Mouse (Mus musculus) neural tube, embryonic 14.5 days (tissue): Measurements from ENCODE around the gene Sncb. TPM values are rescaled to one million over a fixed set of nuclear protein-coding genes. Genes with fewer than 3 reads are reported as not detected.

Source experiments
- ATAC-seq: fragments of 200-750 bp; cut with Nextera tagmentation; 2 replicates; pipeline ENCODE4 v1.8.0; 2017; ENCODE audit warnings: low read depth, mild to moderate bottlenecking, moderate TSS enrichment, moderate library complexity
- H3K27ac ChIP-seq: fragments of 300-500 bp; sonication (generic); 2 replicates; pipeline ENCODE4 v1.5.1; 2014; ENCODE audit warnings: low read depth, mild to moderate bottlenecking, control low read depth, low read length, moderate library complexity, mixed read lengths
- H3K27me3 ChIP-seq: fragments of 300-500 bp; sonication (generic); 2 replicates; pipeline ENCODE4 v1.6.1; 2014; ENCODE audit warnings: low read length; ENCODE audit not compliant: control insufficient read depth, insufficient read depth
- H3K36me3 ChIP-seq: fragments of 300-500 bp; sonication (generic); 2 replicates; pipeline ENCODE4 v1.6.1; 2014; ENCODE audit warnings: low read length, mixed read lengths; ENCODE audit not compliant: control insufficient read depth, insufficient read depth
- H3K4me1 ChIP-seq: fragments of 300-500 bp; sonication (generic); 2 replicates; pipeline ENCODE4 v1.6.1; 2014; ENCODE audit warnings: low read length; ENCODE audit not compliant: control insufficient read depth, insufficient read depth
- H3K4me2 ChIP-seq: fragments of 300-500 bp; sonication (generic); 2 replicates; pipeline ENCODE4 v1.6.1; 2014; ENCODE audit warnings: mild to moderate bottlenecking, low read depth, low read length, control low read depth
- H3K4me3 ChIP-seq: fragments of 300-500 bp; sonication (generic); 2 replicates; pipeline ENCODE4 v1.5.1; 2014; ENCODE audit warnings: low read depth, low read length, control low read depth, mixed read lengths
- H3K9ac ChIP-seq: fragments of 300-500 bp; sonication (generic); replicated peaks from 2 replicates; pipeline ENCODE4 v1.6.1; 2014; ENCODE audit warnings: low read depth, mild to moderate bottlenecking, control low read depth, low read length, mixed read lengths
- H3K9me3 ChIP-seq: fragments of 300-500 bp; sonication (generic); 2 replicates; pipeline ENCODE4 v1.6.1; 2016; ENCODE audit warnings: low read length; ENCODE audit not compliant: control insufficient read depth
- WGBS: fragments of 180-500 bp; shearing (Covaris S2); extraction: QIAGEN DNeasy Blood & Tissue Kit; methylation state at CpG from one replicate; pipeline ENCODE4 v1.1.7; 2014; 5-methylcytosine and 5-hydroxymethylcytosine counted together
- polyA plus RNA-seq: library from polyadenylated mRNA; unstranded; fragments of >200 nt; fragmentation: Nextera tagmentation; extraction: Ambion mirVana; gene quantifications from 2 replicates; pipeline ENCODE4 v1.2.1, GENCODE M21; 2014

Gene Sncb
- polyA plus RNA-seq, 1 experiment from 2014 or later: 118 TPM

DNA sequence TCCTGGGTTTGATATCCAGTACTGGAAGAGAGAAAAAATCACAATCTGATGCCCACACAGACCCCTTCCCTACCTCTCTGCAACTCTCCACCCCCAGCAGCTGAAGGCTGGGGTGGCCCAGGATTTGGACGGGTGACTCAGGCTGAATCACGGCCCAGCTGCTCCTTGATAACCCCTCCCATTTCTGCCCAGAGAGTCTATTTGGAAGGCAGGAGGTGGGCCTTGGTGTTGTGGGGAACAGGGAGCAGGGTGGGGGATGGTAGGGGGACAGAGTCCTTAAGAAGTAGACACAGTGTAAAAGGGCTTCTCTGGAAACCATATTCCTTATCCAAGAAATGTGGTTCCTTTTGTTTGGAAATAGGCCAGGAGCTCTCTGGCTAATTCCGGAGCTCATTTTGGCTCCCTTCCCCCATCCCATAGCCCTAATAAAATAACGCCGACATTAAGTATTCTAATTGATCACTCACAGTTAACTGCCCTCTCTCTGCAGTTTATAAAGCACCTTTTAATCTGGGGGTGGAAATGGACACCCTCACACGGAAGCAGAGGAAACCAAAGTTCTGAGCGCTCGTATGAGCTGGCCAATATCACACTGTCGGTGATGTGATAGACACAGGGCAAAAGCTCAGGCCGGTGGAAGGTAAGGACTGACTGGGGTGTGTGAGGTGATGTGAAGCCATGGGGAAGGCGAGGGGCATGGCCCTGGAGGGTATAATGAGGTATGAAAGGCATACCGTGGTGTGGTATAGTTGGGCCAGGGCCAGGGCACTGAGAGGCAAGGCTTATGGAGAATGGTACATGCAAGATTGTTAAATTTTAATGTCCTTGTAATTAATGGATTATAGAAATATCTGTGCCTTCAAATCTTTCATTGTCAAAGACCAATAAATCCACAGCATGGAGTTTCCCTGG, 12.0 kb downstream of the Sncb start:
- Histone ChIP-seq H3K9me3 (no peaks in the 10 kb centered on the region), H3K4me1 (peaks cover 32% of the 10 kb centered on the region), H3K36me3 (no peaks in the 10 kb centered on the region), H3K4me2 (no peak overlapping the region; the same call in 1 of the 2 replicates), H3K27me3 (no peaks in the 10 kb centered on the region), H3K27ac (no peak overlapping the region; the same call in 1 of the 2 replicates), H3K9ac (no peak overlapping the region), H3K4me3 (no peak overlapping the region)
- no peak for ATAC-seq
- WGBS: 26% methylated on average over 12 of the region's 12 CpGs

DNA sequence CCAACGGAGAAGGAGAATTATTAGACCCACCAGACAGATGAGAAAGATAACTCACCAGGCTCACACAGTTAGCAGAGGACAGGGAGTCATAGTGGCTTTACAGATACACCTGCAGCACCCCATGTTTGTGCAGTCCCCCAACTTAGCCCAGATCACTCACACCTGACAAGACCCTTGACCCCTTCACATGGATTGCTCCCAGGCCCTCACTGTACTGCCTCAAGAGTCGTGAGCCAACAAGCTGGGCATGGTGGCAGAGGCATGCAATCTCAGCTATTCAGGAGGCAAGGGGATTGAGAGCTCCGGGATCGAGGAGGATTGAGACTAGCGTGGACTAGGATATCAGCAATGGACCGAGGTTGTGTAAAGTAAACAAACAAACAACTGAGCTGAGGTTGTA, 12.7 kb downstream of the Sncb start:
- no peak overlapping the region for H3K9ac ChIP-seq
- 65% methylated on average over 6 of the region's 6 CpGs for WGBS
- H3K9me3 ChIP-seq: no peaks in the 10 kb centered on the region
- no peak overlapping the region for H3K4me3 ChIP-seq
- H3K27me3 ChIP-seq: no peaks in the 10 kb centered on the region
- no peak overlapping the region for H3K4me2 ChIP-seq
- H3K36me3 ChIP-seq: no peaks in the 10 kb centered on the region
- no peak for ATAC-seq
- no peak overlapping the region for H3K27ac ChIP-seq
- peaks cover 25% of the 10 kb centered on the region for H3K4me1 ChIP-seq

DNA sequence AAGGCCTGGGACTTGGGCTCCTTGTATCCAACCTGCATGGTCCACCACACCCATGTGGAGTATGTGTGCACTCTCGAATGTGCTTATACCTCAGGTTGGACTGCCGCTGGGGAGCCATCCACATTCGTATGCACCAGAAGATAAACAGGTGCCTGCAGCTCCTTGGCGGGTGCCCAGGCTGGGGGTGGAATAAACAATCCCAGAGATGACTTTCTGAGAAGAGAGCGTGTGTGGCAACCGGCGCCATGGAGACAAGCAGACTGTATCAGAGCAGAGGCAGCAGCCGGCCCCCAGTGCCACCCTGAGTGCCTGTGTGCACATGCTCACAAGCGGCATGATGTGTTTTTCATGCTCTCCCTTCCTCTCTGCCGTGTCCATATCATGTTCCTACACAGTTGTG, 13.7 kb downstream of the Sncb start:
- no peak for ATAC-seq
- H3K4me3 ChIP-seq: no peak overlapping the region
- H3K4me2 ChIP-seq: no peak overlapping the region
- no peaks in the 10 kb centered on the region for H3K36me3 ChIP-seq
- H3K9me3 ChIP-seq: no peaks in the 10 kb centered on the region
- H3K27ac ChIP-seq: no peak overlapping the region
- H3K9ac ChIP-seq: no peak overlapping the region
- no peaks in the 10 kb centered on the region for H3K27me3 ChIP-seq
- WGBS: 69% methylated on average over 10 of the region's 10 CpGs
- peaks cover 33% of the 10 kb centered on the region for H3K4me1 ChIP-seq

DNA sequence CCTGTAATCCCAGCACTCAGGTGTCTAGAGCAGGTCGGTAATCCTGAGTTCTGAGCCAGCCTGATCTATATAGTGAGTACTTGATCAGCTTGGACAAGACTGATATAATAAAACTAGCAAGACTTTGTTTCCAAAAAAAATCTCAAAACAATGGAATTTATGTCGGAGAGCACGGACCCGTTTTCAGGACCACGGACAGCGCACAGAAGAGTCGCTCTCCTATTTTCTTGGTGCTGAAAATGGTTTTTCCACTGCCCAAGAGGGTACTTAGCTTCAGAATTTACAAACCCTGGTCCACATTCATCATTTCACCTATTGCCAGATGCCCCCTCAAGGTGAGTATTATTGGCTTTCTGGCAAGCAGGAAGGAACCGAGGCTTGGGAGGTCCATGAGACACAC, 15.7 kb downstream of the Sncb start:
- Histone ChIP-seq H3K4me1 (peaks cover 46% of the 10 kb centered on the region), H3K27me3 (no peaks in the 10 kb centered on the region), H3K9me3 (no peaks in the 10 kb centered on the region), H3K9ac (no peak overlapping the region), H3K36me3 (no peaks in the 10 kb centered on the region), H3K4me2 (no peak overlapping the region), H3K4me3 (no peak overlapping the region), H3K27ac (no peak overlapping the region)
- ATAC-seq: no peak
- 3% methylated on average over 8 of the region's 8 CpGs for WGBS

DNA sequence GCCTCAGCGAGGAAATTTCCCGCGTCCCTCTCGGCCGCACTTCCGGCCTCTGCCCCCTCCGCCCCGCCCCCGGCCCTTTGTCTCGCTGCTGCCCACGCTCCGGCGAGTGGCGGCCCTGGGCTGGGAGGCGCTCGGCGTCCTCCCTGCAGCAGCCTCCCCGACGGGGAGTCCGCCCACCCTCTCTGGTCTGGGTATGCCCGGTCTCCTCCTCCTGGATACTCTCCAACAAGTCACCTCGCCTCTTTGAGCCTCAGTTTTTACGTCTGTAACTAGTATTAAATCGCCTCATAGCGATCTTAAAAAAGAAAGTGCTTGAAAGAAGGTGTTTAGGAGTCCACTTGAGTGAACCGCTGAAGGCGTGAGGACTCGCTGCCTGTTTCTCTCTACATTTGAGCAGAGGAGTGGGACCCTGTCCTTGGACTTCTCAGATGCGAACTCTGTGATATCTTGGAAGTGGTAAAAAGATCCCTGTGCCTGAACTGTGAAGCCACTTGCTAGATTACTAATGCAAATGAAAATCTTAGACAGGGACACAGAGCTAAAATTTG, 16.5 kb downstream of the Sncb start, which contains the start of gene Gprin1:
Gprin1 (minus strand) TSS at position 11 of the 548 bp plus-strand sequence.
- no peaks in the 10 kb centered on the region for H3K27me3 ChIP-seq

DNA sequence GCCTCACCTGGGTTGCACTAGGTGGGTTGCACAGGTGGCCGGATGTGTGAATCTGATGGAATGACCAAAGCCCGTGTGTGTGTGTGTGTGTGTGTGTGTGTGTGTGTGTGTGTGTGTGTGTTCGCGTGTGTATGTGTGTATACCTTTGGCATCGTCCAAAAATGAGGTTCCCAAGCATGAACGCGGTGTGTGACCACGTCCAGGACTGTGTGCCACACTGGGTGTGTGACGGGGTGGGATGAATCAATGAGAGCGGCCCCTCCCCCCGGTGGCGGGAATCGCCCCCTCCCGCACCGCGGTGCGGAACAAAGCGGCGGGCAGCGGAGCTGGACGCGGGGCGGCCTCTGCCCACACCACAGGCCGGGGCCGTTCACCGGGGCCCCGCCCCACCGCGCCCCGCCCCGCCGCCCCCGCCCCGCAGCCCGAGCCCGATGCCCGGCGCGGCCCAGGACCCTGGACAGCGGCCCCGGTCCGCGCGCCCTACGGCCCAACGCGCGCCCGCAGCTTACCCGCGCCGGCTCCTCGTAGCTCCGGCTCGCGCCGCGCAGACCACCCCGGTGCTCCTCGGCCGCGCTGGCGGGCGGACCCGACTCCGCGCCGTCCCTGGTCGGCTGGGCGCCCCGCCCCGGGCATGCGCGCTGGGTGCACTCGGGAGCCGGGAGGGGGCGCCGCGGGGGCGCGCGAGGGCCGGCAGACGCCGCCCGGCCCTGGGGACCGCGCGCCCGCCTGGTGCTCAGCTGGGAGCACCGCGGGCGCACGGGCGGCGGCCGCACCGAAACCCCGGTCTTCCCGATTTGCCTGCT, 17.1 kb downstream of the Sncb start:
- Histone ChIP-seq H3K9me3 (no peaks in the 10 kb centered on the region), H3K27ac (peak overlapping the region; percentile 92), H3K4me2 (peak overlapping the region; percentile 75), H3K36me3 (no peaks in the 10 kb centered on the region), H3K4me1 (peaks cover 34% of the 10 kb centered on the region), H3K27me3 (no peaks in the 10 kb centered on the region), H3K4me3 (peak overlapping the region; percentile 62), H3K9ac (peak overlapping the region; percentile 90)
- ATAC-seq: peak; percentile 87
- 2% methylated on average over 46 of the region's 100 CpGs for WGBS

More for the DNA sequence above, 16.5 kb downstream of the Sncb start, which contains the start of gene Gprin1:
- Histone ChIP-seq H3K9ac (peak within 1 kb of the TSS; percentile 90), H3K4me1 (peaks cover 41% of the 10 kb centered on the region), H3K27ac (peak within 1 kb of the TSS; percentile 92), H3K4me2 (peak within 1 kb of the TSS; percentile 75), H3K4me3 (peak within 1 kb of the TSS; percentile 62), H3K9me3 (no peaks in the 10 kb centered on the region), H3K36me3 (no peaks in the 10 kb centered on the region)
- WGBS: 2% methylated on average over 26 of the region's 29 CpGs
- peak; percentile 68 for ATAC-seq

DNA sequence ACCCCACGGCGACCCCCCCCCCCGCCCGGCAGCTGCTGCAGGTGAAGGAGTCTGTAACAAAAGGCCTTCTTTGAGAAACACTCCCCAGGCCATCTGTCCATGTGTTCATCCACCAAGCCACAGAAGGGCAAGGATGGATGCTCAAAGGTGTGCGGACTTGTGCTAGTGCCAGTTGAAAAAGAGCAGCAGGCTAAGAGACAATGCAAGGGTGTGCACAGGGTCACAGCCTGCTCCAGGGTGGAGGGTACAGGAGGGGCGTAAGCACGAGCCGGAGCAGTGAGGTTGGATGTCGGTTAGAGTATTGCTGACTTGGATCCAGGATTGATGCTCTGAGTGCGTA, 17.7 kb downstream of the Sncb start:
- no peaks in the 10 kb centered on the region for H3K27me3 ChIP-seq
- H3K4me1 ChIP-seq: peaks cover 30% of the 10 kb centered on the region

DNA sequence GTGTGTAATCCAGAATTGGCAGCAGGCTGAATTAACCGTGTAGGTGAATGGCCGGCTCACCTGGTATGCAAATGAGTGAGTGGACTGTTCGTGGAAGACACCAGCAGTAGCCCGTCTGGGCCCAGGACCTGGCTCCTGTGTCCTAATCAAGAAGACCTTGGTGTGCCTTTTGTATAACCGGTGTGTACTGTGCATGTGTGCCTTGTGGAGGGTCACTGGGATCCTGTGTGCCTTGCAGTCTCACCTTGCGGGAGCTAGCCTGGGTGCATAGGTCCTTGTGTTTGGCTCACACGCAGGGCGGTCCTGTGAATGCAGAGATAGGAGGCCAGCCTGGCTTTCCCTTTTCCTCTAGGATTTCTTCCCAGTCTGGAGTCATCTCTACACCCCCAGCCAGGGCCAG, 18.2 kb downstream of the Sncb start:
- Histone ChIP-seq H3K9me3 (no peaks in the 10 kb centered on the region), H3K4me2 (peak overlapping the region; percentile 75), H3K36me3 (no peaks in the 10 kb centered on the region), H3K4me1 (peaks cover 30% of the 10 kb centered on the region), H3K27ac (no peak overlapping the region; the same call in 1 of the 2 replicates), H3K4me3 (peak overlapping the region; percentile 62), H3K9ac (peak overlapping the region; percentile 90), H3K27me3 (no peaks in the 10 kb centered on the region)
- 83% methylated on average over 8 of the region's 8 CpGs for WGBS
- no peak for ATAC-seq

More for the DNA sequence above, 17.7 kb downstream of the Sncb start:
- Histone ChIP-seq H3K4me2 (peak overlapping the region; percentile 75), H3K27ac (peak overlapping the region; percentile 92), H3K4me3 (peak overlapping the region; percentile 62), H3K36me3 (no peaks in the 10 kb centered on the region), H3K9me3 (no peaks in the 10 kb centered on the region), H3K9ac (peak overlapping the region; percentile 90)
- peak; percentile 29 for ATAC-seq
- 34% methylated on average over 10 of the region's 10 CpGs for WGBS
